Mouse (Mus musculus) intestine, embryonic 15.5 days (tissue): ENCODE data around the gene Tmem201. TPM values are rescaled to one million over a fixed set of nuclear protein-coding genes. Genes with fewer than 3 reads are reported as not detected.

ENCODE experiments used
- polyA plus RNA-seq: library from polyadenylated mRNA; unstranded; fragments of >200 nt; fragmentation: Nextera tagmentation; extraction: Ambion mirVana; gene quantifications from 2 replicates; pipeline ENCODE4 v1.2.1, GENCODE M21; 2015

Gene Tmem201
- polyA plus RNA-seq, 1 experiment from 2014 or later = 23.3 TPM

Other genes with a start within 250 kb of the Tmem201 start
- gene Ctnnbip1, start 219.8 kb downstream of the Tmem201 start, polyA plus RNA-seq = 41.7 and 43.8 TPM in 2 replicates
- 40.9 and 42.4 TPM in 2 replicates for gene Clstn1, start 151.6 kb downstream of the Tmem201 start, polyA plus RNA-seq
- 4.6 and 4.8 TPM in 2 replicates for gene Pik3cd, start 35.5 kb downstream of the Tmem201 start, polyA plus RNA-seq
- 9.5 and 10.3 TPM in 2 replicates for gene Slc25a33, start 36.2 kb upstream of the Tmem201 start, polyA plus RNA-seq
- 17.0 and 18.2 TPM in 2 replicates for gene Spsb1, start 217.0 kb upstream of the Tmem201 start, polyA plus RNA-seq